Mouse (Mus musculus): ENCODE results near the gene Kctd8. TPM values are rescaled to one million over a fixed set of nuclear protein-coding genes. Genes with fewer than 3 reads are reported as not detected.

Gene Kctd8
- polyA plus RNA-seq, 1 experiment from 2014 or later: 23.5 TPM

- no peak for ATAC-seq (ENCODE audit: low read depth)
- H3K4me2 ChIP-seq: no peak overlapping the region
- H3K27ac ChIP-seq (replicated peaks): no peak overlapping the region
- WGBS: 66% methylated on average over 4 of the region's 4 CpGs
- 0 out of 2 replicates have a peak, but pooled peaks cover 3% of the 10 kb centered on the region for H3K4me1 ChIP-seq (replicated peaks)
- no peaks in the 10 kb centered on the region for H3K36me3 ChIP-seq
- no peak overlapping the region for H3K4me3 ChIP-seq
- H3K9ac ChIP-seq: no peak overlapping the region
- no peaks in the 10 kb centered on the region for H3K9me3 ChIP-seq
- no peaks in the 10 kb centered on the region for H3K27me3 ChIP-seq
These were observed 200.4 kb downstream of the Kctd8 start for GRCm38 (mm10) chr5:69141082-69141481.

GRCm38 (mm10) chr5:69108718-69109117, 232.8 kb downstream of the Kctd8 start:
- no peaks in the 10 kb centered on the region for H3K4me1 ChIP-seq (replicated peaks)
- H3K27ac ChIP-seq (replicated peaks): no peak overlapping the region
- H3K4me2 ChIP-seq: no peak overlapping the region
- H3K4me3 ChIP-seq: no peak overlapping the region
- H3K27me3 ChIP-seq: no peaks in the 10 kb centered on the region
- ATAC-seq (ENCODE audit: low read depth): no peak
- H3K9me3 ChIP-seq: no peaks in the 10 kb centered on the region
- H3K9ac ChIP-seq: no peak overlapping the region
- no peaks in the 10 kb centered on the region for H3K36me3 ChIP-seq
- 79% methylated on average over 2 of the region's 2 CpGs for whole genome bisulfite sequencing

- ATAC-seq (ENCODE audit: low read depth): no peak
- H3K4me1 ChIP-seq (replicated peaks): no peaks in the 10 kb centered on the region
These were observed 252.6 kb downstream of the Kctd8 start for GRCm38 (mm10) chr5:69088912-69089311.

More at GRCm38 (mm10) chr5:69088912-69089311, 252.6 kb downstream of the Kctd8 start:
- no peaks in the 10 kb centered on the region for H3K36me3 ChIP-seq
- H3K4me3 ChIP-seq: no peak overlapping the region
- no peaks in the 10 kb centered on the region for H3K9me3 ChIP-seq
- no peaks in the 10 kb centered on the region for H3K27me3 ChIP-seq
- H3K9ac ChIP-seq: no peak overlapping the region
- no peak overlapping the region for H3K4me2 ChIP-seq
- H3K27ac ChIP-seq (replicated peaks): no peak overlapping the region

Small RNAs within 50 kb of the gene (microRNA-seq; reads per million reads assigned to microRNA genes)
- gene Gm24368: not detected

Other genes starting within 250 kb of the Kctd8 start
- not detected in 2 replicates for gene Yipf7, start 201.0 kb upstream of the Kctd8 start, polyA plus RNA-seq (2015; fragmentation: Nextera tagmentation; extraction: Ambion mirVana)
- gene Guf1, start 215.2 kb upstream of the Kctd8 start, polyA plus RNA-seq (2015; fragmentation: Nextera tagmentation; extraction: Ambion mirVana): 50.7 and 52.0 TPM in 2 replicates